Mouse (Mus musculus) thymus, postnatal 10 days (tissue): ENCODE data around the gene Ncbp1.

Source experiments
- DNase-seq, 2 experiments: peaks; one replicate each; pipeline ENCODE4 v3.0.0; 2021; ENCODE audit warnings: low spot score in 2 of 2

Gene Ncbp1

DNA sequence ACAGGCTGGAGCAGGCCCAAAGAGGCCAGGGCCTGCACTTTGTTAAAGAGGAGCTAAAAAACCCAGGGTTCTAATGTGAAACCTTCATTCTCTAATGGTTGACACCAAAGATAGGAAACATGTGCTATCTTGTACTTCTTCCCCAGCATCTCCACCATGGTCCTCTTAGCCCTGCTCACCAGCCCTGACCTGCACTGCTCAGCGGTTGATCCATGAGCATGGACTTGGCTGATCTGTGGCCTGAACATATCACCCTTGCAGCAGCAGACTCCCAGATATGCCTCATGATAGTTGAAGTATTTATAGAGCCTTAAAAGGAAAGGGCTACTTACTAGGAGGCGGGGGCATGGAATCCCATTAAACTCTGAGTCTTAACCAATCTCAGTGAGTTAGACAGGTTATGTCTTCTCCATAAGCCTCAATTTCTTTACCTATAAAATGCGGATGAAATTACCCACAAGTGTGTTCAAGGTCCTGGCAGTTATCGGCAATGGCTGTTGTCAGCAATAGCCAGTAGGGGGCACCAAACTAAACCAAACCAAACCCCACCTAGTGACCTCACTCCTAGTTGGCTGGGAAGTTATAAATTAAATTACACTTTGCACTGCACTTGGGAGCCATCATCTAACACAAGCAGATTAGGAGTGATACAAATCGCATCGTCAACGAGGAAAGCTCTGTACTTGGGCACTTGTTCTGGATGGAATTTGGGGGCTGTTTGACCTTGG lies 63.6 kb downstream of the Ncbp1 start:
- DNase-seq: peak; percentile 35 to 78

DNA sequence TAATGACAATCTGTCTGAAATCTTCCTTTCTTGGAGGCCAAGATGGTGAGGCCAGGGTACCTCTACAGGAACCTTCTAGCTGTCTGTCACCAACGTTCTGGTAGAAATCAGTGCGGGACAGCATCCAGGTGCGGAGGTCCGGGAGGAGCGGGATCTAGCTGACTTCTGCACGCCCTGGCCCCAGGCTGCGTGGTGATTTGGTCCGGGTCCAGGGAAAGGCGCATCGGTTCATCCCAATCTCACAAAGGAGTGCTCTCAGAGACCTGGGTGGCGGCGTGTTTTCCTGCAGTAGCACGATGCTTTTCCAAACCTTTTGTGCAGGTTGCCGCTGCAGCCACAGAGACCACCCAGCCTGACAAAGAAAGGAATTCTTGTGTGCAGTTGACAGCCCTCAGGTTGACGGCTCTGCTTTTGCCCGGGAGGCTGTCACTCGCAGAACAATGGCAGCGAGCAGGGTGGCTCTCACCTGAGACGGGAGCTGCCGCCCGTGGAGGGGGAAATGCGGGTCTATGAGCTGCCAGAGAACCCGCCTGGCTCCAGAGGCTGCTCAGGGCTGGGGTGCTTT lies 64.2 kb downstream of the Ncbp1 start:
- DNase-seq: no peak

- no peak for DNase-seq
Observed at GRCm38 (mm10) chr4:46221090-46221489, 82.7 kb downstream of the Ncbp1 start.
